Mouse (Mus musculus) stomach, postnatal 0 days (tissue): ENCODE data around the gene Magea2. TPM values are rescaled to one million over a fixed set of nuclear protein-coding genes. Genes with fewer than 3 reads are reported as not detected.
A peak's percentile ranks its signal among the peaks of the same experiment; 100 is the strongest.
"Not testable (repeated sequence)": the region's sequence is repeated elsewhere in the genome, so short reads cannot be mapped to it uniquely, and the experiment has no call there.

Source experiments
- ATAC-seq: fragments of 200-750 bp; cut with Nextera tagmentation; 2 replicates; pipeline ENCODE4 v1.8.0; 2017; ENCODE audit not compliant: low FRiP score, low TSS enrichment
- DNase-seq: peaks from one replicate; pipeline ENCODE4 v3.0.0-alpha.2; 2016; ENCODE audit warnings: low spot score
- H3K27ac ChIP-seq: fragments of 300-500 bp; sonication (generic); replicated peaks from 2 replicates; pipeline ENCODE4 v1.5.1; 2014; ENCODE audit warnings: mild to moderate bottlenecking, control low read depth
- H3K27me3 ChIP-seq: fragments of 300-500 bp; sonication (generic); 2 replicates; pipeline ENCODE4 v1.6.1; 2014; ENCODE audit warnings: low read length; ENCODE audit not compliant: control insufficient read depth, insufficient read depth
- H3K36me3 ChIP-seq: fragments of 300-500 bp; sonication (generic); 2 replicates; pipeline ENCODE4 v1.6.1; 2014; ENCODE audit warnings: low read length, mixed read lengths; ENCODE audit not compliant: control insufficient read depth, insufficient read depth
- H3K4me1 ChIP-seq: fragments of 300-500 bp; sonication (generic); replicated peaks from 2 replicates; pipeline ENCODE4 v1.6.1; 2014; ENCODE audit warnings: antibody characterized with exemption; ENCODE audit not compliant: control insufficient read depth, insufficient read depth
- H3K4me2 ChIP-seq: fragments of 300-500 bp; sonication (generic); replicated peaks from 2 replicates; pipeline ENCODE4 v1.6.1; 2014; ENCODE audit warnings: low read depth, mild to moderate bottlenecking, control low read depth, moderate library complexity
- H3K4me3 ChIP-seq: fragments of 300-500 bp; sonication (generic); 2 replicates; pipeline ENCODE4 v1.5.1; 2014; ENCODE audit warnings: low read depth, low read length, control low read depth
- H3K9ac ChIP-seq: fragments of 300-500 bp; sonication (generic); 2 replicates; pipeline ENCODE4 v1.6.1; 2014; ENCODE audit warnings: mild to moderate bottlenecking, low read length, control low read depth, mixed read lengths
- H3K9me3 ChIP-seq: fragments of 300-500 bp; sonication (generic); 2 replicates; pipeline ENCODE4 v1.6.1; 2016; ENCODE audit warnings: low read length; ENCODE audit not compliant: control insufficient read depth
- CTCF ChIP-seq: IDR thresholded peaks from 2 replicates; pipeline ENCODE4 v1.5.1; 2016; ENCODE audit warnings: antibody characterized with exemption, low read depth, mild to moderate bottlenecking, moderate library complexity
- EP300 ChIP-seq: optimal IDR thresholded peaks from 2 replicates; pipeline ENCODE3; 2016; ENCODE audit warnings: antibody characterized with exemption
- WGBS: fragments of 180-500 bp; shearing (Covaris S2); extraction: QIAGEN DNeasy Blood & Tissue Kit; methylation state at CpG from one replicate; pipeline ENCODE4 v1.1.7; 2014; 5-methylcytosine and 5-hydroxymethylcytosine counted together
- polyA plus RNA-seq: library from polyadenylated mRNA; unstranded; fragments of >200 nt; fragmentation: Nextera tagmentation; extraction: Ambion mirVana; gene quantifications from 2 replicates; pipeline ENCODE4 v1.2.1, GENCODE M21; 2015

The Magea2 gene
- polyA plus RNA-seq = not detected in 2 replicates

DNA sequence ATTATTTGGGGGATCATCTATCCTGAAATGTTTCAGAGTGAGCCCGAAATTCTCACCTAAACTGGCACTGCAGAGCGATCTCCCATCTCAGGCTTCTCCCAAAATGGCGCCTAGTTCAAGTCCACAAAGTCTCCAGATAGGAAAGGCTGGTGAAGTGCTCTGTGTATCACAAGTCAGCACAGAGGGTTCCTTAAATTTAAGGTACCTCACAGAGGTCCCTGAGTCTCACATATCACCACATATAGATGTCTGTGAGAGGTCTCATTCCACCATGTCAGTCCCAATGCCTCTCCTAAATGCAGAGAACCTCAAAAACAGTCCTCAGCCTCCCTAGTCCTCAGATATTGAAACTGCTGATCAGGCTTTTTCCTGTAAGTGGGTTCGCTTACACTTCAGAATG, at the start of gene Magea2:
TSS of gene Magea2 (minus strand) at position 101 of the 400 bp plus-strand sequence.
- not testable (repeated sequence) for H3K36me3 ChIP-seq, H3K4me1 ChIP-seq, H3K9ac ChIP-seq, H3K9me3 ChIP-seq, H3K4me3 ChIP-seq, H3K27ac ChIP-seq, DNase-seq, ATAC-seq, H3K4me2 ChIP-seq, H3K27me3 ChIP-seq
- WGBS = 91% methylated on average over 3 of the region's 4 CpGs

DNA sequence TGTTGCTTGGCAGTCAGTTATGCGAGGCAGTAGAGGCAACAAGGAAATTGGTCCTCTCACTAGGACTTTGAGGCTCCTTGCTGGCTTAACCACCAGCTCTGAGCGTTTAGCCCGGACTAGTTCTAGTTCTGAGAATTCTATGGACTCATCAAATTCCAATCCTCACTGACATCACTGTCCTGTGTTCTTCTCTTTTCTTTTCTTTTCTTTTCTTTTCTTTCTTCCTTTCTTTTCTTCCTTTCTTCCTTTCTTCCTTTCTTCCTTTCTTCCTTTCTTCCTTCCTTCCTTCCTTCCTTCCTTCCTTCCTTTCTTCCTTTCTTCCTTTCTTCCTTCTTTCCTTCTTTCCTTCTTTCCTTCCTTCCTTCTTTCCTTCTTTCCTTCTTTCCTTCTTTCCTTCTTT, 34.8 kb upstream of the Magea2 start, which contains the start of gene Cldn34b2:
TSS of gene Cldn34b2 (minus strand) at position 101 of the 400 bp plus-strand sequence.
- not testable (repeated sequence) for H3K4me3 ChIP-seq, H3K4me1 ChIP-seq, H3K4me2 ChIP-seq, H3K36me3 ChIP-seq, H3K27me3 ChIP-seq, H3K9ac ChIP-seq, H3K27ac ChIP-seq, H3K9me3 ChIP-seq, ATAC-seq, DNase-seq
- 75% methylated on average over 3 of the region's 3 CpGs for WGBS

DNA sequence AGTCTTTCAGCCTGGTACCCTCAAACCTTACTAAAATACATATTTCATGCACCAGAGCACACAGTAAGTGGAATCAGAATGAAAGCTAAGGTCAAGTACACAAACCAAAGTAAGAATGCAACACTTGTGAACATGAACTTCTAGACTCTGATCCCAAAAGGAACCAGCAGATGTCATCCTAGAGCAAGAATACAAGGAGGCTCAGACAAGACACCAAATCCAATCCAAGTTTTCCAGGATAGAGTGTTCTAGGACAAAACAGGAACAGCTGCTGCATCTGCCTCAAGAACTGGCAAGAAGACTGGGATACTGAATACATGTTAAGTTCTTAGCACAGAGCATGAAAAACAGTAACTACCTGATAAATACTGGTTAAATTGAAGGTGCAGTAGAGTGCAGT, 4.6 kb upstream of the Magea2 start:
- H3K27ac ChIP-seq = no peak overlapping the region
- DNase-seq = no peak

DNA sequence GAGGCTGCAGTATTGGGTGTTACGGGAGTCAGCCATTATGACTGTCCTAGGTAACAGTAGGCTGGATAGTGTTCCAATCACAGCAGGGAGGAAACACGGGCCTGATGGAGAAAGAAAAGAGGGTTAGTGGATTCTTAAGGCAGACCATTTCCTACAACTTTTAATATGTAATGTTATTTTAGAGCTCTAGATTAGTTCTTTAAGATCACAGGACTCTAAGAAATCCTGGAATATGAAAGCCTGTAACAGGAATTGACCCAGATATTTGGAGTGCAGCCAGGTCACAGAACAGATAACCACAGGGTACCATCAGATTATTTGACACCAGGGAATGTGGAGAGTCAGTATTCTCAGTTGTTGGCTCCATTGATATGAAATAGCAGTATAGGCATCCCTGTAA, 3.8 kb downstream of the Magea2 start, which contains the start of gene Magea1:
TSS of gene Magea1 (minus strand) at position 101 of the 400 bp plus-strand sequence.
- not testable (repeated sequence) for H3K4me2 ChIP-seq, H3K9me3 ChIP-seq, H3K27me3 ChIP-seq, DNase-seq, H3K4me1 ChIP-seq, H3K4me3 ChIP-seq, ATAC-seq, H3K9ac ChIP-seq, H3K27ac ChIP-seq, H3K36me3 ChIP-seq
- 67% methylated on average over 1 of the region's 2 CpGs for WGBS

More for the DNA sequence above, 4.6 kb upstream of the Magea2 start:
- no peak for ATAC-seq
- Histone ChIP-seq H3K36me3 (no peaks in the 10 kb centered on the region), H3K4me3 (no peak overlapping the region), H3K4me2 (no peak overlapping the region), H3K27me3 (no peaks in the 10 kb centered on the region), H3K9me3 (no peaks in the 10 kb centered on the region), H3K9ac (no peak overlapping the region), H3K4me1 (no peaks in the 10 kb centered on the region)
- TF ChIP-seq EP300 = no peak
- peak; percentile 67 for TF ChIP-seq CTCF

DNA sequence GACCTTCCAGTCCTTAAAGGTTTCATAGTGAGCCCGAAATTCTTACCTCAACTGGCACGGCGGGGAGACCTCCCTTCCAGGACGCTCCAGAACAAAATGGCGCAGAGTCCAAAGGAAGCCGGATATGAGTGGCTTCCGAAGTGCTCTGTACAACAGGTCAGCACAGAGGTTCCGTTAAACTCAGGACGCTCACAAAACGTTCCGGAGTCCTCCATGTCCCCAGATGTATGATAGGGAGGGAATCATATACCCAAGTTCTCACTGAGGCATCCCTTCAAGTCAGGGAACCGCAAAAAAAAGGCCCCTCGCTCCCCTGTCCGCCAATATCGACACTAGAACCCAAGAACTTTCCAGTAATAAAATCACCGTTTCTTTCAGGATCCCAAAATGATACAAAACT, 30.4 kb downstream of the Magea2 start, which contains the start of gene Magea5:
TSS of gene Magea5 (minus strand) at position 101 of the 400 bp plus-strand sequence.
- 86% methylated on average over 12 of the region's 16 CpGs for WGBS
- H3K27me3 ChIP-seq, ATAC-seq, H3K9me3 ChIP-seq, H3K36me3 ChIP-seq, H3K4me1 ChIP-seq, H3K4me3 ChIP-seq, H3K4me2 ChIP-seq, DNase-seq, H3K27ac ChIP-seq, H3K9ac ChIP-seq: not testable (repeated sequence)

DNA sequence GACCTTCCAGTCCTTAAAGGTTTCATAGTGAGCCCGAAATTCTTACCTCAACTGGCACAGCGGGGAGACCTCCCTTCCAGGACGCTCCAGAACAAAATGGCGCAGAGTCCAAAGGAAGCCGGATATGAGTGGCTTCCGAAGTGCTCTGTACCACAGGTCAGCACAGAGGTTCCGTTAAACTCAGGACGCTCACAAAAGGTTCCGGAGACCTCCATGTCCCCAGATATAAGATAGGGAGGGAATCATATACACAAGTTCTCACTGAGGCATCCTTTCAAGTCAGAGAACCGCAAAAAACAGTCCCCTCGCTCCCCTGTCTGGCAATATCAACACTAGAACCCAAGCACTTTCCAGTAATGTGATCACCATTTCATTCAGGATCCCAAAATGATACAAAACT, 97.7 kb downstream of the Magea2 start, which contains the start of gene Magea8:
TSS of gene Magea8 (minus strand) at position 101 of the 400 bp plus-strand sequence.
- H3K4me1 ChIP-seq, H3K27me3 ChIP-seq, H3K27ac ChIP-seq, H3K4me3 ChIP-seq, ATAC-seq, H3K36me3 ChIP-seq, H3K9me3 ChIP-seq, DNase-seq, H3K9ac ChIP-seq, H3K4me2 ChIP-seq: not testable (repeated sequence)
- WGBS = 94% methylated on average over 9 of the region's 11 CpGs

Other genes starting within 250 kb of the Magea2 start
- gene Cldn34b1, start 203.4 kb downstream of the Magea2 start, polyA plus RNA-seq = not detected in 2 replicates
- gene Magea6, start 157.7 kb downstream of the Magea2 start, polyA plus RNA-seq = not detected in 2 replicates
- not detected in 2 replicates for gene Magea3, start 144.2 kb downstream of the Magea2 start, polyA plus RNA-seq
- not detected in 2 replicates for gene Magea8, start 97.8 kb downstream of the Magea2 start, polyA plus RNA-seq
- gene Magea5, start 30.5 kb downstream of the Magea2 start, polyA plus RNA-seq = not detected in 2 replicates
- gene Magea1, start 3.9 kb downstream of the Magea2 start, polyA plus RNA-seq = not detected in 2 replicates
- not detected in 2 replicates for gene Cldn34b2, start 34.7 kb upstream of the Magea2 start, polyA plus RNA-seq
- 206 and 219 TPM in 2 replicates for gene Sat1, start 122.8 kb upstream of the Magea2 start, polyA plus RNA-seq
- gene Acot9, start 168.8 kb upstream of the Magea2 start, polyA plus RNA-seq = 32.8 and 34.3 TPM in 2 replicates
- 200 and 213 TPM in 2 replicates for gene Prdx4, start 247.1 kb upstream of the Magea2 start, polyA plus RNA-seq